Mouse (Mus musculus): ENCODE measurements around the gene Tmem110.

DNA sequence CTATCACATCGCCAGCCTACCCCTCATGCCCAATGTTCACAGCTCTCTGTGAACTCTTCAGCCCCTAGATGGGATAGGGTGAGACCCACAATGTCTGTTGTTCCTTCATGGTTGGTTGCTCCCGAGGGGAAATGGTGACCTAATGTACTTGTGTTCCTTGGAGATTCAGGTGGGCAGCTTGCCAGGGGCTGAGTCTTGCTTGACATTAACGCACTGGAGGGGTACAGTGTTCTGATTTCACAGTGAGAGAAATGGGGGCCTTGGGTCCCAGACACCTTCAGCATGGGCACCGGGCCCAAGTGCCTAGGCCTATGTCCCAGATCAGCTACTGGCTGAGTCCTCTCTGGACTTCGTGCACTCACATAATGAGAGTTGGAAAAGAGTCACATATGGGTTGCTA, 88.0 kb downstream of the Tmem110 start:
- TF ChIP-seq CTCF (IDR thresholded peaks at IDR 0.05; ENCODE audit: borderline replicate concordance, control insufficient read depth, extremely low read depth, insufficient read depth, low read length, poor library complexity) (no peak), POLR2A (IDR thresholded peaks at IDR 0.05; ENCODE audit: control insufficient read depth, extremely low read depth, insufficient read depth, low read length, poor library complexity) (no peak)

Measured in thymus, adult 2 months (tissue).